Mouse (Mus musculus): ENCODE measurements around the gene Rnf220. TPM values are rescaled to one million over a fixed set of nuclear protein-coding genes. Genes with fewer than 3 reads are reported as not detected.

Gene Rnf220
- polyA plus RNA-seq, 1 experiment from 2014 or later, result 102 TPM

DNA sequence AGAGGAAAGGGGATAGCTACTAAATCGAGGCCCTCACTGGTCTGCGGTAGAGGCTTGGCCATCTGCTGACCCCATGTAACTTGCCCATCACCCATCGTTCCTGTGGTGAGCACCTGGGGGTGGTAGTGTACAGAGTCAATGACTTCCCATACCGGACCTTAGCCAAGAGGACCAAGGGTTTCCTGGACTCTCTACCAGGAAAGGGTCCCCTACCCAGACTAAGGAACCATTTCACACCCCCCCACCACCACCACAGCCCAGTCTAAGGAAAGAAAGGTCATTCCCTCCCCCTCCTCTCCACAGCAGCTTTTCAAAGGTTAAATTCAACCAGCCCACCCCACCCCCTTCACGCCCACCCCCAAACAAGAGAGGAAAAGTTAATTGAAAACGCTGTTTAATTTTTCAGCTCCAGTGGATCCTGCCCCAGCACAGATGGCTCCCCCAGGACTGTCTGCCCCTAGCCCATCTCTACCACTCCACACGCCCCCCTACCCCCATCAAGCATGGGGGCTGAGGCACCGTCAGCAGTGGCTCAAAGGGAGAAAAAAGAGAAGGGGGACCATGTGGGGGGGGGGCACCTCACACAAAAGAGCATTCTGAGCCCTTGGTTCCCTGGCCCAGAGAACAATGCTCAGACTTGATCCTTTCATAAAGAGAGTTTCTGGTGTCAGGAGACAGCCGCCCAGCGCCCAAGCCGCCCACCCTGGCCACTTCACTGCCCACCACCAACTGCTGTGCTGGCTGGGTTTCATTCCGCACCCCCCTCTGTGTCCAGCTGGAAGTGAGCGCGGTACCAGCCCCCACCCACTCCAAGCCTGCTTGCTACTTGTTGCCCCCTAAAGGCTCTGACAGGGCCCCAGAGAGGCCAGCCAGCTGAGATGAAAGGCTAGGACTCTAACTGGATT is 87.5 kb downstream of the Rnf220 start:
- H3K4me1 ChIP-seq, result peaks cover 97% of the 10 kb centered on the region
- H3K36me3 ChIP-seq, result no peaks in the 10 kb centered on the region
- no peaks in the 10 kb centered on the region for H3K9me3 ChIP-seq (replicated peaks)
- H3K27me3 ChIP-seq (ENCODE audit: low read depth, poor library complexity, severe bottlenecking), result peaks cover 96% of the 10 kb centered on the region
- 18% methylated on average over 14 of the region's 14 CpGs for WGBS
- peak; percentile 87 for DNase-seq (ENCODE audit: low spot score)
- H3K27ac ChIP-seq (replicated peaks), result peak overlapping the region; percentile 84
- H3K4me3 ChIP-seq, result peak overlapping the region; percentile 36

GRCm38 (mm10) chr4:117407945-117408344 is 88.9 kb downstream of the Rnf220 start:
- WGBS, result 75% methylated on average over 5 of the region's 5 CpGs
- peaks cover 96% of the 10 kb centered on the region for H3K27me3 ChIP-seq (ENCODE audit: low read depth, poor library complexity, severe bottlenecking)
- H3K4me3 ChIP-seq, result no peak overlapping the region
- H3K4me1 ChIP-seq, result peaks cover 83% of the 10 kb centered on the region
- H3K9me3 ChIP-seq (replicated peaks), result no peaks in the 10 kb centered on the region
- peak overlapping the region; percentile 84; the same call in 1 of the 2 replicates for H3K27ac ChIP-seq (replicated peaks)
- DNase-seq (ENCODE audit: low spot score), result no peak
- no peaks in the 10 kb centered on the region for H3K36me3 ChIP-seq

DNA sequence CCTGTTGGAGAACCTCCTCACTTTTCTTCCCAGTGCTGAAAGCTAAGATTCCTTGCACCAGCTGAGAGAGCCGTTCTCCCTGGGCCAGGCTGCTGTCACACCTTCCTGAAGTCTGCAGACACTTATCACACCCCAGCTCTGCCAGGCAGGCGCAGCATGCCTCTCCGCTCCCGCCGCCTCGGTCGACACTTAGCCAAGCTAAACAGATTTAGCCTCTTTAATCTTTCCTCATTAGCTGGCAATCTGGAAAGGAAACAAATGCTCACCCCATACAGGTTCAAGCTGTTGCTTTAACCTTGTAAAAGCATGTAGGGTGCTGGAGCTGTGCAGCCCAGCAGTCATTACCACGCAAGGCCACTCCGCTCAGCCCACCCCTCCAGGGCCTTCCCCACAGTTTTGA is 90.9 kb downstream of the Rnf220 start:
- no peak for DNase-seq (ENCODE audit: low spot score)
- H3K27ac ChIP-seq (replicated peaks), result peak overlapping the region; percentile 61
- H3K4me1 ChIP-seq, result peaks cover 63% of the 10 kb centered on the region
- H3K9me3 ChIP-seq (replicated peaks), result no peaks in the 10 kb centered on the region
- no peaks in the 10 kb centered on the region for H3K36me3 ChIP-seq
- H3K4me3 ChIP-seq, result no peak overlapping the region
- WGBS, result 54% methylated on average over 9 of the region's 9 CpGs
- peaks cover 96% of the 10 kb centered on the region for H3K27me3 ChIP-seq (ENCODE audit: low read depth, poor library complexity, severe bottlenecking)

GRCm38 (mm10) chr4:117405211-117405610 is 91.6 kb downstream of the Rnf220 start:
- Histone ChIP-seq H3K4me3 (no peak overlapping the region), H3K9me3 (replicated peaks) (no peaks in the 10 kb centered on the region), H3K27ac (replicated peaks) (peak overlapping the region; percentile 61; the same call in 1 of the 2 replicates), H3K27me3 (ENCODE audit: low read depth, poor library complexity, severe bottlenecking) (peaks cover 95% of the 10 kb centered on the region), H3K4me1 (peaks cover 55% of the 10 kb centered on the region), H3K36me3 (no peaks in the 10 kb centered on the region; the same call in 1 of the 2 replicates)
- WGBS, result 76% methylated on average over 6 of the region's 6 CpGs
- no peak for DNase-seq (ENCODE audit: low spot score)

- H3K27ac ChIP-seq (replicated peaks), result 0 out of 2 replicates have a peak overlapping the region, but pooled peaks have one; percentile 6
- peaks cover 5% of the 10 kb centered on the region; the same call in 1 of the 2 replicates for H3K36me3 ChIP-seq
- DNase-seq (ENCODE audit: low spot score), result no peak
- H3K27me3 ChIP-seq (ENCODE audit: low read depth, poor library complexity, severe bottlenecking), result peaks cover 97% of the 10 kb centered on the region
- H3K4me1 ChIP-seq, result peaks cover 45% of the 10 kb centered on the region
- no peak overlapping the region for H3K4me3 ChIP-seq
- H3K9me3 ChIP-seq (replicated peaks), result no peaks in the 10 kb centered on the region
- WGBS, result 86% methylated on average over 3 of the region's 3 CpGs
Measured at GRCm38 (mm10) chr4:117403411-117403810, 93.4 kb downstream of the Rnf220 start.

DNA sequence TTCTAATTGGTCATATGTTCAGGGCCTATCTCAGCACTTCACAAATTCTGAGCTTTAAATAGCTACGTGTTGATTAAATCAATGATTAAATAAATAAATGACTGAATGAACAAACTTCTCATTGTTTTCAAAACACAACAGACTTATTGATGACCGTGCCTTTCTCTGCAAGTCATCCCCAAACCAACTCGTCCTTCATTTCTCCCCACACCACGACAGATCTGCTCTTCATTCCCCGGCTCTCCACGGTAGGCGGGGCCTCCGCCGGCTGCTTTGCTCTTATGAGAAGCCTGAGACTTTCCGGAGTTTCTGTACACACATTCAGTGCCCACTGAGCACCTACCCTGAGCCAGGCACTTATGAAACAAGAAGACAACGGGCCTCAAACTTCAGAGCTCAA is 99.7 kb downstream of the Rnf220 start:
- peaks cover 99% of the 10 kb centered on the region for H3K27me3 ChIP-seq (ENCODE audit: low read depth, poor library complexity, severe bottlenecking)
- H3K36me3 ChIP-seq, result peaks cover 5% of the 10 kb centered on the region; the same call in 1 of the 2 replicates
- no peak for DNase-seq (ENCODE audit: low spot score)
- peaks cover 51% of the 10 kb centered on the region for H3K4me1 ChIP-seq
- no peak overlapping the region for H3K27ac ChIP-seq (replicated peaks)
- H3K4me3 ChIP-seq, result no peak overlapping the region
- no peaks in the 10 kb centered on the region for H3K9me3 ChIP-seq (replicated peaks)
- WGBS, result 83% methylated on average over 11 of the region's 11 CpGs

DNA sequence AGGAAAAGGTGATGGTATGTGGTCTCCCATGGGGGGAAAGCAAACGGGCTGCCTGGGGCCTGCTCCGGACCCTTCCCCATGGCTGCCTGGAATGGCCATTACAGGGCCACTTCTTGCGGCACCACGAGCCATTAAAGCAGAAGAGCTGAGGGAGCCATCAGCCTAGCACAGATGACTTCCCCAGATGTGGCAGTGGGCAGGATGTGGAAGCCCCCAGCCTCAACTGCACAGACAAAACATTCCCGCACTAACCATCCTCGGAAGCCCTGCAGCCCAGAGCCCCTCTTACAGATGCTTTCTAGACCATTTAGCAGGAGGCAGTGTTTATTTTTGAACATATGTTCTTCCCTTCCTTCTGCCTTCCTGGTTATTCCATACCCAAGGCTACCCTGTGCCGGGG is 103.8 kb downstream of the Rnf220 start:
- peaks cover 94% of the 10 kb centered on the region for H3K27me3 ChIP-seq (ENCODE audit: low read depth, poor library complexity, severe bottlenecking)
- peak overlapping the region; percentile 43; the same call in 1 of the 2 replicates for H3K27ac ChIP-seq (replicated peaks)

GRCm38 (mm10) chr4:117392391-117392790 is 104.5 kb downstream of the Rnf220 start:
- Histone ChIP-seq H3K9me3 (replicated peaks) (no peaks in the 10 kb centered on the region), H3K4me3 (peak overlapping the region; percentile 31; the same call in 1 of the 2 replicates), H3K27ac (replicated peaks) (peak overlapping the region; percentile 24), H3K27me3 (ENCODE audit: low read depth, poor library complexity, severe bottlenecking) (peaks cover 94% of the 10 kb centered on the region), H3K36me3 (no peaks in the 10 kb centered on the region), H3K4me1 (peaks cover 56% of the 10 kb centered on the region)
- no peak for DNase-seq (ENCODE audit: low spot score)
- WGBS, result 40% methylated on average over 2 of the region's 2 CpGs

More for the DNA sequence above, 103.8 kb downstream of the Rnf220 start:
- no peak for DNase-seq (ENCODE audit: low spot score)
- H3K9me3 ChIP-seq (replicated peaks), result no peaks in the 10 kb centered on the region
- H3K4me3 ChIP-seq, result no peak overlapping the region
- no peaks in the 10 kb centered on the region for H3K36me3 ChIP-seq
- peaks cover 62% of the 10 kb centered on the region for H3K4me1 ChIP-seq
- 55% methylated on average over 7 of the region's 7 CpGs for WGBS

- Histone ChIP-seq H3K4me3 (peak overlapping the region; percentile 31; the same call in 1 of the 2 replicates), H3K36me3 (no peaks in the 10 kb centered on the region), H3K27me3 (ENCODE audit: low read depth, poor library complexity, severe bottlenecking) (peaks cover 92% of the 10 kb centered on the region), H3K9me3 (replicated peaks) (no peaks in the 10 kb centered on the region), H3K27ac (replicated peaks) (peak overlapping the region; percentile 24), H3K4me1 (peaks cover 53% of the 10 kb centered on the region)
- DNase-seq (ENCODE audit: low spot score), result no peak
- 2% methylated on average over 9 of the region's 9 CpGs for WGBS
Measured at GRCm38 (mm10) chr4:117391966-117392365, 104.9 kb downstream of the Rnf220 start.

DNA sequence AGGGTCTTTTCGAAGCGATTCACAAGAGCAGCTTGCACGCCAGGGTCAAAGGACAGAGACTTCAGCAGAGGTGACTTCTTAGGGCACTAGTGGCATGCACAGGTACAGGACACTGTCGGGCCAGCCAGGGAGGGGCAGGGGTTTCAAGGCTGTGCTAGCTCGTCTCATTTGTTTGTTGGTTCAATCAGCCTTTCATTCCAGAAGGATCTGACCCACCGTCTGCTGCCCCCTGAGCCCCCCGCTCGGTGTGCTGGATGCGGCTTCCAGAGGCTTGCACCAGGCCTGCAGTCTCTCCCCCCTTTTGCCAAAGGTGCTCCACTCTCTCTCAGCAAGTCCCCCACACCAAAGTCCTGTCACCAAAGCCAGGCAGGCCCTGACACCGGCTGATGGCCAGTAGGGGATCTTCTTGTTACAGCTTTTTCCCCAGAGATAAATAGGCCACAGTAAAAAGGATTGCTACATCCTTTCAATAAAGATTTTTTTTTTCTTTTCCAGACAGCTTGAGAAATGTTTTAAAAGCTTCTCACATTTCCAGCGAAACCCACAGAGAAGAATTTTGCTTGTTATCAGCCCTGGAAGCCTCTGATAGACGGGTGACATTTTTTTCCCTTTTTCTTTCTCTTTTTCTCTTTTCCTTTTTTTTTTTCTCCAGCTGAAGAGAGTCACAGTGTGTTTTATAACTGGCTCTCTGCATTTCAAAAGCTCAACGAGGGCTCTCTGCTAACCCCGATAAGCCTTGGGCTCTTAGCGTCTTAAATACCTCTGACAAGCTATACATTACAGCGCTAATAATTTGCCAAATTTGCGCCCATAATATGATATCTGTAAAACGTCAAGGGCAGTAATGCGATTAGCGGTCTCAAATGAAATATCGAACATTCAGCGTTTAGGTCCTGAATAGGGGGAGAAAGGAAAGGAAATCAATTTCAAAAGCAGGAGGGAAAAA is 105.7 kb downstream of the Rnf220 start:
- H3K9me3 ChIP-seq (replicated peaks), result no peaks in the 10 kb centered on the region
- no peaks in the 10 kb centered on the region for H3K36me3 ChIP-seq
- H3K27ac ChIP-seq (replicated peaks), result peak overlapping the region; percentile 68
- no peak for DNase-seq (ENCODE audit: low spot score)
- H3K4me3 ChIP-seq, result peak overlapping the region; percentile 31; the same call in 1 of the 2 replicates
- H3K27me3 ChIP-seq (ENCODE audit: low read depth, poor library complexity, severe bottlenecking), result peaks cover 88% of the 10 kb centered on the region
- 31% methylated on average over 22 of the region's 22 CpGs for WGBS
- peaks cover 53% of the 10 kb centered on the region for H3K4me1 ChIP-seq

DNA sequence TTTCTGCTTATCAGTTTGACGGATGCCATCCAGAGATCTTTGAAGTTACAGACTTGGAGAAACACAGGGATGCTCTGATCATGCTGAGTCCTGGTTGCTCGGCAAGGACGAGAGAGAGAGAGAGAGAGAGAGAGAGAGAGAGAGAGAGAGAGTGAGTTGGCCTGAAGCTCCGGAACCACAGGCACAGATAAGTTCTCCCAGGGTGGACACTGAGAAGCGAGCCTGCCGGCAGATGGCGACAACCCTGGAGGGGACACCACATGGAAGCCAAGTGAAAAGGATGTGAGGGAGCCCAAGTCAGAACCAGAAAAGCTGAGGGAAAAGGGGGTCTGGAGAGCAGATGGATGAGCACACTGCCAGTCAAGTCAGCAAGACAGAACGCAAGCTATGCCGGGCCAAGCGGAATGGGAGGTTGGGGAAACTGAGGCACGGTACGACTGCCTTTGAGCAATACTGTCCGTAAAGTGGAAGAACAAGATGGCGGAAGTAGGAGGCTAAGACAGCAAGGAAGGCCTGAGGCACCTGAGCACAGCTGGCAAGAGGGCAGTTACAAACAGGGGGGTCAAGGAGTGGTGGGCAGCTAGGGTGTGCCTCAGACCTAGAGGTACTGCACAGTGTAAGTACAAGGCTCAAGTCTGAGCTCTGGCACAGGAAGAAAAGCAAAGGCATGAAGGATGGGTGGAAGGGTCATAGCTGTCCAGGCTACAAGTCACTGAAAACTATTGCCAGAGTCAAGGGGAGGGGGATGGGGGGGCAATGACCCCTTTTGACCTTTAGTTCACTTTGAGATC is 107.4 kb downstream of the Rnf220 start:
- Histone ChIP-seq H3K27me3 (ENCODE audit: low read depth, poor library complexity, severe bottlenecking) (peaks cover 88% of the 10 kb centered on the region), H3K36me3 (no peaks in the 10 kb centered on the region), H3K4me1 (peaks cover 46% of the 10 kb centered on the region), H3K9me3 (replicated peaks) (no peaks in the 10 kb centered on the region), H3K27ac (replicated peaks) (no peak overlapping the region), H3K4me3 (no peak overlapping the region)
- WGBS, result 86% methylated on average over 14 of the region's 14 CpGs
- no peak for DNase-seq (ENCODE audit: low spot score)

- Histone ChIP-seq H3K4me1 (peaks cover 9% of the 10 kb centered on the region), H3K27me3 (ENCODE audit: low read depth, poor library complexity, severe bottlenecking) (peaks cover 90% of the 10 kb centered on the region), H3K27ac (replicated peaks) (no peak overlapping the region), H3K4me3 (no peak overlapping the region), H3K36me3 (0 out of 2 replicates have a peak, but pooled peaks cover 7% of the 10 kb centered on the region), H3K9me3 (replicated peaks) (no peaks in the 10 kb centered on the region)
- WGBS, result 87% methylated on average over 1 of the region's 1 CpGs
- DNase-seq (ENCODE audit: low spot score), result no peak
Measured at GRCm38 (mm10) chr4:117385247-117385646, 111.6 kb downstream of the Rnf220 start.
